Comparison of ENCODE assay signal across 8 mouse cellular contexts in genomic region chr9:57764974-57765363, GRCm38 (mm10). TPM values are rescaled to one million over a fixed set of nuclear protein-coding genes. Genes with fewer than 3 reads are reported as not detected.
DNase-seq lines count a peak whose midpoint lies in the region; ATAC-seq and TF ChIP-seq lines count a peak whose summit lies in the region.

No protein-coding gene starts in this region.

- peak; percentile 97 for DNase-seq in Muller cell, postnatal 12 days (ENCODE audit: inconsistent ontology term)
- DNase-seq in cerebellum, adult 8-10 months, result peak; percentile 90
- DNase-seq in forelimb bud, embryonic 11.5 days (ENCODE audit: low read depth, low spot score), result peak; percentile 89
- DNase-seq in layer of hippocampus, adult 9-11 months, result peak; percentile 92
- peak; percentile 92 for DNase-seq in ovary, adult 18-20 months (ENCODE audit: low spot score)
- peak; percentile 95 for DNase-seq in thymus, adult 2 months

- no peaks in the 10 kb centered on the region for H3K27me3 ChIP-seq in lung, embryonic 16.5 days (ENCODE audit: control insufficient read depth, insufficient read depth, low read depth, low read length)
- no peaks in the 10 kb centered on the region for H3K27me3 ChIP-seq in thymus, adult 2 months (ENCODE audit: control insufficient read depth, insufficient read depth, low read length)

- WGBS in lung, embryonic 16.5 days, result under 1% methylated on average over 40 of the region's 45 CpGs
- WGBS in thymus, adult 2 months, result under 1% methylated on average over 45 of the region's 45 CpGs

- H3K4me1 ChIP-seq in lung, embryonic 16.5 days (replicated peaks; ENCODE audit: control insufficient read depth, insufficient read depth, low read length), result peaks cover 28% of the 10 kb centered on the region
- peaks cover 56% of the 10 kb centered on the region for H3K4me1 ChIP-seq in thymus, adult 2 months (replicated peaks; ENCODE audit: control insufficient read depth, insufficient read depth, low read length)

- H3K9me3 ChIP-seq in lung, embryonic 16.5 days (ENCODE audit: control insufficient read depth, low read length), result no peaks in the 10 kb centered on the region

- peak overlapping the region; percentile 98 for H3K4me2 ChIP-seq in lung, embryonic 16.5 days (ENCODE audit: low read depth, low read length)

- no peak for TF ChIP-seq CTCF in thymus, adult 2 months (IDR thresholded peaks at IDR 0.05; ENCODE audit: borderline replicate concordance, control insufficient read depth, extremely low read depth, insufficient read depth, low read length, poor library complexity)

- peak; percentile 64 to 76 for ATAC-seq in hematopoietic stem cell, adult 5-6 weeks (replicated peaks in 1 of 2; ENCODE audit: insufficient read depth in 1 of 2, low FRiP score in 2 of 2, low TSS enrichment in 1 of 2, low read depth in 1 of 2, poor library complexity in 2 of 2, severe bottlenecking in 2 of 2)
- ATAC-seq in lung, embryonic 16.5 days (ENCODE audit: low read depth), result peak; percentile 95

- peak overlapping the region; percentile 97 for H3K4me3 ChIP-seq in lung, embryonic 16.5 days (ENCODE audit: low read length)
- H3K4me3 ChIP-seq in thymus, adult 2 months (ENCODE audit: control insufficient read depth, insufficient read depth, low read length), result peak overlapping the region; percentile 86

- peak overlapping the region; percentile 99 for H3K9ac ChIP-seq in lung, embryonic 16.5 days (ENCODE audit: low read length)

- peak overlapping the region; percentile 95 for H3K27ac ChIP-seq in lung, embryonic 16.5 days (ENCODE audit: low read length)
- H3K27ac ChIP-seq in thymus, adult 2 months (ENCODE audit: control insufficient read depth, insufficient read depth, low read length), result peak overlapping the region; percentile 90

- H3K36me3 ChIP-seq in lung, embryonic 16.5 days (ENCODE audit: control insufficient read depth, insufficient read depth, low read length), result peaks cover 10% of the 10 kb centered on the region
- peaks cover 17% of the 10 kb centered on the region for H3K36me3 ChIP-seq in thymus, adult 2 months (ENCODE audit: control insufficient read depth, insufficient read depth, low read length)

- peak; percentile 97 for TF ChIP-seq POLR2A in thymus, adult 2 months (IDR thresholded peaks at IDR 0.05; ENCODE audit: control insufficient read depth, extremely low read depth, insufficient read depth, low read length, poor library complexity)

RNA-seq across cellular contexts. Expression of gene Clk3, which starts 0.7 kb away (rescaled TPM):
- 73.3 and 89.1 TPM in 2 replicates for total RNA-seq in hematopoietic stem cell, adult 5-6 weeks (2017)
- 76.6 and 89.5 TPM in 2 replicates for polyA plus RNA-seq in lung, embryonic 16.5 days (2015; fragmentation: Nextera tagmentation; extraction: Ambion mirVana)
- 597 and 762 TPM in 2 replicates for polyA plus RNA-seq in thymus, adult 2 months (2012; rRNA removed)

RNA-seq across cellular contexts. Expression of gene Edc3, which starts 56.6 kb away (rescaled TPM):
- total RNA-seq in hematopoietic stem cell, adult 5-6 weeks (2017), result 5.4 and 8.0 TPM in 2 replicates
- 31.1 TPM in 2 replicates for polyA plus RNA-seq in lung, embryonic 16.5 days (2015; fragmentation: Nextera tagmentation; extraction: Ambion mirVana)
- 31.4 and 31.7 TPM in 2 replicates for polyA plus RNA-seq in thymus, adult 2 months (2012; rRNA removed)

Comparison
In these comparisons a context has a peak if more than half of its experiments do, and no peak if none do; other contexts are left out.
1. Peak in every context shown above with its lines: DNase-seq, ATAC-seq, H3K4me3 ChIP-seq and H3K27ac ChIP-seq.